Mouse (Mus musculus): ENCODE measurements around the gene Tekt2.

DNA sequence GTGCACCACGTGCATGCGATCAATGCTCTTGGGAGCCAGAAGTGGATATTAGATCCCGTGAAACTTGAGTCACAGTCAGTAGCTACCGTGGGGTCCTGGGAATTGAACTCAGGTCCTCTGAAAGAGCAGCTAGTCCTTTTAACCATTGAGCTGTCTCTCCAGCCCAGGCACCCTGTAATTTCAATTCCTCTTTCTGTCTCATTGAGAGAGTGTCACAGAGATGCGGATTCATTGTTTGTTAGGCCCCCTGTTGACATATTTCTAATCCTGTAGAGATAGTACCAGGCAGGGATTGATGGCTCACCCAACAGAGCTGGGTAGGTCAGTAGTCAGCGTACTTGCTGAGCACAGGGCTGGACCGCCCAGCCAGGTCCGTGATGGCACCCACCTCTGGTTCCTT, 35.2 kb downstream of the Tekt2 start:
- TF ChIP-seq CTCF (IDR thresholded peaks at IDR 0.05; ENCODE audit: low read depth) (no peak), EP300 (IDR thresholded peaks at IDR 0.05; ENCODE audit: low read depth) (no peak)
